Mouse (Mus musculus) MEL (cell line): Measurements from ENCODE around the gene Stat6. TPM values are rescaled to one million over a fixed set of nuclear protein-coding genes. Genes with fewer than 3 reads are reported as not detected.
A peak's percentile ranks its signal among the peaks of the same experiment; 100 is the strongest.

Experiments
- DNase-seq: peaks from one replicate; pipeline ENCODE4 v3.0.0; 2011; ENCODE audit warnings: low read depth, low spot score
- H3K27ac ChIP-seq: 2 replicates; pipeline ENCODE4 v1.5.1; 2012; ENCODE audit warnings: low read depth, mild to moderate bottlenecking, control low read depth, low read length, moderate library complexity; ENCODE audit not compliant: control insufficient read depth
- H3K27me3 ChIP-seq, 2 experiments: fragments of 150-350 bp in 1 of 2; sonication (generic) in 1 of 2; 2 replicates each; pipeline ENCODE4 v1.6.1; 2012; ENCODE audit warnings: low read length in 2 of 2, mild to moderate bottlenecking in 2 of 2, improper control_type of control experiment in 1 of 2, moderate library complexity in 1 of 2; ENCODE audit not compliant: insufficient read depth in 2 of 2, control insufficient read depth in 1 of 2
- H3K36me3 ChIP-seq, 2 experiments: 2 replicates each; pipeline ENCODE4 v1.6.1; 2012 to 2014; ENCODE audit warnings: low read length in 2 of 2, improper control_type of control experiment in 1 of 2, inconsistent platforms in 1 of 2, mild to moderate bottlenecking in 1 of 2; ENCODE audit not compliant: insufficient read depth in 2 of 2, control insufficient read depth in 1 of 2
- H3K4me1 ChIP-seq, 2 experiments: fragments of 150-350 bp in 1 of 2; sonication (generic) in 1 of 2; 2 replicates each; pipeline ENCODE4 v1.6.1; 2012; ENCODE audit warnings: low read length in 2 of 2, improper control_type of control experiment in 1 of 2, mild to moderate bottlenecking in 1 of 2; ENCODE audit not compliant: insufficient read depth in 2 of 2, control insufficient read depth in 1 of 2
- H3K4me3 ChIP-seq, 2 experiments: fragments of 150-350 bp in 1 of 2; sonication (generic) in 1 of 2; 2 replicates each; pipeline ENCODE4 v1.5.1; 2012; ENCODE audit warnings: low read depth in 2 of 2, low read length in 2 of 2, mild to moderate bottlenecking in 2 of 2, moderate library complexity in 2 of 2, control low read depth in 1 of 2, improper control_type of control experiment in 1 of 2; ENCODE audit not compliant: control insufficient read depth in 1 of 2, insufficient read depth in 1 of 2
- H3K79me2 ChIP-seq: 2 replicates; pipeline ENCODE4 v1.6.1; 2012; ENCODE audit warnings: mild to moderate bottlenecking, low read length, moderate library complexity; ENCODE audit not compliant: control insufficient read depth, poor library complexity, insufficient read depth
- H3K9ac ChIP-seq: 2 replicates; pipeline ENCODE4 v1.6.1; 2012; ENCODE audit warnings: low read depth, mild to moderate bottlenecking, control low read depth, low read length, moderate library complexity; ENCODE audit not compliant: control insufficient read depth, poor library complexity, severe bottlenecking
- H3K9me3 ChIP-seq: fragments of 150-350 bp; sonication (generic); replicated peaks from 2 replicates; pipeline ENCODE4 v1.6.1; 2012; ENCODE audit warnings: mild to moderate bottlenecking, low read length, improper control_type of control experiment, moderate library complexity; ENCODE audit not compliant: insufficient read depth
- CHD1 ChIP-seq: IDR thresholded peaks from 2 replicates; pipeline ENCODE4 v1.6.1; 2012; ENCODE audit warnings: low read depth, mild to moderate bottlenecking, inconsistent platforms, low read length, improper control_type of control experiment
- CHD2 ChIP-seq: IDR thresholded peaks from 2 replicates; pipeline ENCODE4 v1.6.1; 2011; ENCODE audit warnings: low read length, improper control_type of control experiment
- CTCF ChIP-seq, 3 experiments: IDR thresholded peaks in 2 of 3; conservative IDR thresholded peaks in 1 of 3; 2 replicates each; pipeline ENCODE4 v1.5.1; 2011 to 2012; ENCODE audit warnings: low read length in 3 of 3, low read depth in 2 of 3, mild to moderate bottlenecking in 2 of 3, improper control_type of control experiment in 1 of 3, inconsistent platforms in 1 of 3, mixed read lengths in 1 of 3, moderate library complexity in 1 of 3; ENCODE audit not compliant: control insufficient read depth in 1 of 3, insufficient read depth in 1 of 3, poor library complexity in 1 of 3, severe bottlenecking in 1 of 3
- E2F4 ChIP-seq: IDR thresholded peaks from 2 replicates; pipeline ENCODE4 v1.6.1; 2011; ENCODE audit warnings: low read depth, low read length, improper control_type of control experiment, borderline replicate concordance
- ELF1 ChIP-seq: IDR thresholded peaks from 2 replicates; pipeline ENCODE4 v1.6.1; 2014; ENCODE audit warnings: low read depth, mild to moderate bottlenecking, inconsistent platforms, low read length, improper control_type of control experiment, moderate library complexity
- EP300 ChIP-seq, 2 experiments: IDR thresholded peaks; 2 replicates each; pipeline ENCODE4 v1.6.1; 2011; ENCODE audit warnings: improper control_type of control experiment in 2 of 2, low read length in 2 of 2, low read depth in 1 of 2, mild to moderate bottlenecking in 1 of 2
- ETS1 ChIP-seq: IDR thresholded peaks from 2 replicates; pipeline ENCODE4 v1.6.1; 2012; ENCODE audit warnings: low read depth, mild to moderate bottlenecking, inconsistent platforms, low read length, improper control_type of control experiment, moderate library complexity
- GATA1 ChIP-seq: IDR thresholded peaks from 2 replicates; pipeline ENCODE4 v1.6.1; 2011; ENCODE audit warnings: low read depth, low read length, improper control_type of control experiment
- HCFC1 ChIP-seq: IDR thresholded peaks from 2 replicates; pipeline ENCODE4 v1.6.1; 2012; ENCODE audit warnings: low read depth, mild to moderate bottlenecking, inconsistent platforms, low read length, improper control_type of control experiment, moderate library complexity
- JUND ChIP-seq: IDR thresholded peaks from 2 replicates; pipeline ENCODE4 v1.6.1; 2011; ENCODE audit warnings: low read depth, mild to moderate bottlenecking, improper control_type of control experiment, low read length
- MAFK ChIP-seq: IDR thresholded peaks from 2 replicates; pipeline ENCODE4 v1.6.1; 2011; ENCODE audit warnings: low read depth, mild to moderate bottlenecking, low read length, improper control_type of control experiment, borderline replicate concordance
- MAX ChIP-seq: IDR thresholded peaks from 2 replicates; pipeline ENCODE4 v1.6.1; 2011; ENCODE audit warnings: low read length, improper control_type of control experiment
- MYC ChIP-seq: IDR thresholded peaks from 2 replicates; pipeline ENCODE4 v1.6.1; 2011; ENCODE audit warnings: low read depth, mild to moderate bottlenecking, low read length, improper control_type of control experiment, moderate library complexity
- NELFE ChIP-seq: IDR thresholded peaks from 2 replicates; pipeline ENCODE4 v1.6.1; 2011; ENCODE audit warnings: low read depth, low read length, improper control_type of control experiment
- NRF1 ChIP-seq: IDR thresholded peaks from 2 replicates; pipeline ENCODE4 v1.6.1; 2014; ENCODE audit warnings: low read depth, mild to moderate bottlenecking, inconsistent platforms, low read length, improper control_type of control experiment, moderate library complexity; ENCODE audit not compliant: poor library complexity, insufficient read depth, severe bottlenecking
- POLR2AphosphoS5 ChIP-seq: IDR thresholded peaks from 2 replicates; pipeline ENCODE4 v1.6.1; 2012; ENCODE audit warnings: low read depth, borderline replicate concordance, mild to moderate bottlenecking, inconsistent platforms, low read length, moderate library complexity, mixed read lengths
- RAD21 ChIP-seq: IDR thresholded peaks from 2 replicates; pipeline ENCODE4 v1.6.1; 2011; ENCODE audit warnings: mild to moderate bottlenecking, low read depth, low read length, improper control_type of control experiment
- RCOR1 ChIP-seq: IDR thresholded peaks from 2 replicates; pipeline ENCODE4 v1.6.1; 2012; ENCODE audit warnings: low read depth, mild to moderate bottlenecking, inconsistent platforms, low read length, improper control_type of control experiment
- SIN3A ChIP-seq: IDR thresholded peaks from 2 replicates; pipeline ENCODE4 v1.6.1; 2012; ENCODE audit warnings: low read length, improper control_type of control experiment, inconsistent platforms
- SMC3 ChIP-seq: IDR thresholded peaks from 2 replicates; pipeline ENCODE4 v1.6.1; 2011; ENCODE audit warnings: low read depth, low read length, improper control_type of control experiment
- TCF12 ChIP-seq: IDR thresholded peaks from 2 replicates; pipeline ENCODE4 v1.6.1; 2014; ENCODE audit warnings: low read depth, mild to moderate bottlenecking, inconsistent platforms, low read length, improper control_type of control experiment, moderate library complexity
- UBTF ChIP-seq: IDR thresholded peaks from 2 replicates; pipeline ENCODE4 v1.6.1; 2012; ENCODE audit warnings: low read depth, mild to moderate bottlenecking, inconsistent platforms, low read length, improper control_type of control experiment, moderate library complexity, borderline replicate concordance; ENCODE audit not compliant: insufficient read depth
- USF1 ChIP-seq: IDR thresholded peaks from 2 replicates; pipeline ENCODE4 v1.6.1; 2014; ENCODE audit warnings: low read depth, mild to moderate bottlenecking, inconsistent platforms, low read length, improper control_type of control experiment, moderate library complexity
- ZC3H11A ChIP-seq: IDR thresholded peaks from 2 replicates; pipeline ENCODE4 v1.6.1; 2012; ENCODE audit warnings: low read depth, mild to moderate bottlenecking, inconsistent platforms, low read length, improper control_type of control experiment
- ZMIZ1 ChIP-seq: IDR thresholded peaks from 2 replicates; pipeline ENCODE4 v1.6.1; 2012; ENCODE audit warnings: low read depth, mild to moderate bottlenecking, inconsistent platforms, low read length, improper control_type of control experiment, moderate library complexity
- ZNF384 ChIP-seq: IDR thresholded peaks from 2 replicates; pipeline ENCODE4 v1.6.1; 2012; ENCODE audit warnings: low read depth, mild to moderate bottlenecking, inconsistent platforms, low read length, improper control_type of control experiment
- polyA plus RNA-seq, 2 experiments: library from polyadenylated mRNA; stranded (reverse) in 1 of 2; unstranded in 1 of 2; fragments of >175 nt in 1 of 2; fragments of >200 nt in 1 of 2; gene quantifications; 2 replicates each; pipeline versions ENCODE4 v1.2.1 to v1.2.4; 2012; ENCODE audit warnings: low replicate concordance in 2 of 2, low read depth in 1 of 2; ENCODE audit not compliant: insufficient read length in 2 of 2, insufficient read depth in 1 of 2, missing spikeins in 1 of 2
- total RNA-seq: library from RNA; depleted of rRNA; stranded (reverse); fragments of 300-350 nt; gene quantifications from 2 replicates; pipeline ENCODE4 v1.2.3, GENCODE M21; 2012

Stat6 gene
- total and polyA plus RNA-seq, 3 experiments = 34.9 to 50.2 TPM; not detected in 1

DNA sequence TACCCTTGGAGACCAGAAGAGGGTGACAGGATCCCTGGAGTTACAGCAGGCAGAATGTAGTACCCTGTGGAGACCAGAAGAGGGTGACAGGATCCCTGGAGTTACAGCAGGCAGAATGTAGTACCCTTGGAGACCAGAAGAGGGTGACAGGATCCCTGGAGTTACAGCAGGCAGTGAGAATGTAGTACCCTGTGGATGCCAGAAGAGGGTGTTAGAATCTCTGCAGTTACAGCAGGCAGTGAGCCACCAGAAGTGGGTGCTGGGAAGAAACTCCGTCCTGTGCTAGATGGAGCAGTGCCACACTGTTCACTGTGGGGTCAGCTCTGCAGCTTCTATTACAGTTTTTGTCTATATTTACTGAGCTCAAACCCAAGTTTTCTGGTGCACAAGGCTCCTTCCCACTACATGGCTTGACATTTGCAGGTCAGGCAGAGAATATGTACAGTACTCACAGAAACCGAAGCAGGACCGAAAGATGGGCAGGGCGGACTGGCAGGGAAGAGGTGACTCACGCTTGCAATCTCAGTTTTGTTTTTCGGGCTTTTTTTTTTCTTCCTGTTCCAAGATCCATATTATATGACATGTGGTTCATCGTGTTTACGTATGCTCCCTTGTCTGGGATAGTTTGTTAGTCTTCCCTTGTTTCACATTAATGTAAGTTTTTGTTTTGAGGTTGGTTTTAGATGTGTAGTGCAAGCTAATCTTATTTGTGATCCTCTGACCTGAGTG lies 32.2 kb downstream of the Stat6 start:
- peak; percentile 87 for DNase-seq
- no peak overlapping the region for H3K9ac ChIP-seq
- no peak overlapping the region for H3K27ac ChIP-seq
- no peaks in the 10 kb centered on the region for H3K27me3 ChIP-seq
- H3K4me3 ChIP-seq = peak overlapping the region in 1 of 2 experiments; percentile 5; a peak in 1 of 4 replicates
- H3K9me3 ChIP-seq = no peaks in the 10 kb centered on the region
- H3K79me2 ChIP-seq = peaks cover 3% of the 10 kb centered on the region; the same call in 1 of the 2 replicates
- H3K4me1 ChIP-seq = peaks cover 3 to 10% of the 10 kb centered on the region in 2 experiments
- TF ChIP-seq MAFK (no peak), E2F4 (peak; percentile 82), SMC3 (peak; percentile 77), USF1 (no peak), ZNF384 (peak; percentile 59), ZC3H11A (peak; percentile 42; the same call in 1 of the 2 replicates), NRF1 (no peak), GATA1 (no peak), RAD21 (peak; percentile 51), CTCF (IDR thresholded peaks at IDR 0.05 in 2 of 3, conservative IDR thresholded peaks at IDR 0.05 in 1 of 3; ENCODE audit: control insufficient read depth in 1 of 3, insufficient read depth in 1 of 3, low read depth in 2 of 3, low read length in 3 of 3, poor library complexity in 1 of 3, severe bottlenecking in 1 of 3) (peak; percentile 50 to 100 (median 93)), EP300 (IDR thresholded peaks at IDR 0.05; ENCODE audit: low read depth in 1 of 2, low read length in 2 of 2) (peak in 1 of 2 experiments; percentile 78; a peak in 2 of 4 replicates), ELF1 (no peak), TCF12 (no peak), SIN3A (peak; percentile 74), UBTF (no peak), HCFC1 (peak; percentile 70), POLR2AphosphoS5 (no peak), ZMIZ1 (no peak), MAX (no peak), NELFE (no peak), MYC (no peak), CHD1 (no peak), RCOR1 (0 out of 2 replicates have a peak, but pooled peaks have one; percentile 52), CHD2 (no peak), JUND (no peak), ETS1 (no peak)
- peaks cover 0 to 6% of the 10 kb centered on the region in 2 experiments; a peak in 2 of 4 replicates for H3K36me3 ChIP-seq
